Mouse (Mus musculus) erythroblast, adult 5-6 weeks (primary cell): ENCODE data around the gene Gm20521. TPM values are rescaled to one million over a fixed set of nuclear protein-coding genes. Genes with fewer than 3 reads are reported as not detected.

Source experiments
- ATAC-seq: replicated peaks from 2 replicates; pipeline ENCODE4 v1.8.0; 2016; ENCODE audit warnings: moderate number of reproducible peaks, mild to moderate bottlenecking, moderate TSS enrichment, inconsistent platforms; ENCODE audit not compliant: poor library complexity, low FRiP score, severe bottlenecking
- total RNA-seq, 2 experiments: library from RNA; stranded (forward) in 1 of 2; stranded (reverse) in 1 of 2; fragments of 150-400 nt in 1 of 2; fragments of 200-764, 138-1000 nt in 1 of 2; gene quantifications; 2 replicates each; pipeline versions ENCODE4 v1.2.3 to v1.2.4; 2015 to 2017; ENCODE audit warnings: low replicate concordance in 2 of 2

The Gm20521 gene
- total RNA-seq, 2 experiments from 2014 or later: not detected

GRCm38 (mm10) chr14:54885309-54885708, 2.1 kb downstream of the Gm20521 start:
- no peak for ATAC-seq

- ATAC-seq: no peak
These were observed 9.0 kb downstream of the Gm20521 start, which contains the start of gene Pabpn1 for GRCm38 (mm10) chr14:54892200-54892599. Pabpn1 (plus strand) TSS chr14:54892500.

- peak; percentile 95 for ATAC-seq
These were observed 10.5 kb downstream of the Gm20521 start for GRCm38 (mm10) chr14:54893651-54894181.

- peak; percentile 35; the same call in 1 of the 2 replicates for ATAC-seq
These were observed 11.3 kb downstream of the Gm20521 start for GRCm38 (mm10) chr14:54894296-54895151.

GRCm38 (mm10) chr14:54897445-54897844, 14.2 kb downstream of the Gm20521 start:
- ATAC-seq: no peak

GRCm38 (mm10) chr14:54900383-54900782, 17.1 kb downstream of the Gm20521 start:
- ATAC-seq: peak; percentile 74

- no peak for ATAC-seq
These were observed 20.4 kb downstream of the Gm20521 start for GRCm38 (mm10) chr14:54903641-54904040.

- no peak for ATAC-seq
These were observed 25.4 kb downstream of the Gm20521 start for GRCm38 (mm10) chr14:54908682-54909081.

- no peak for ATAC-seq
These were observed 29.0 kb downstream of the Gm20521 start for GRCm38 (mm10) chr14:54912109-54912850.

- ATAC-seq: no peak
These were observed 29.6 kb downstream of the Gm20521 start, which contains the start of gene Slc22a17 for GRCm38 (mm10) chr14:54912886-54913285. Slc22a17 (minus strand) TSS chr14:54913132.

- no peak for ATAC-seq
These were observed 30.1 kb downstream of the Gm20521 start for GRCm38 (mm10) chr14:54913343-54913742.

- no peak for ATAC-seq
These were observed 36.9 kb downstream of the Gm20521 start for GRCm38 (mm10) chr14:54920076-54920685.

GRCm38 (mm10) chr14:54924641-54925348, 41.6 kb downstream of the Gm20521 start:
- ATAC-seq: no peak

GRCm38 (mm10) chr14:54925349-54926342, 42.4 kb downstream of the Gm20521 start, which contains the start of gene Efs:
Efs (minus strand) TSS chr14:54926126.
- ATAC-seq: no peak

GRCm38 (mm10) chr14:54926401-54927158, 43.3 kb downstream of the Gm20521 start:
- ATAC-seq: no peak

- no peak for ATAC-seq
These were observed 44.1 kb downstream of the Gm20521 start for GRCm38 (mm10) chr14:54927296-54927695.

- no peak for ATAC-seq
These were observed 46.6 kb downstream of the Gm20521 start for GRCm38 (mm10) chr14:54929801-54930200.
